Comparison of ENCODE assay signal across 15 mouse cellular contexts in genomic region chr17:36982253-36983155, GRCm38 (mm10). TPM values are rescaled to one million over a fixed set of nuclear protein-coding genes. Genes with fewer than 3 reads are reported as not detected.
DNase-seq lines count a peak whose midpoint lies in the region; ATAC-seq and TF ChIP-seq lines count a peak whose summit lies in the region.
"Had no signal": no experiment of that assay in that cellular context is flagged by ENCODE, and none has a peak within 500 bp of the region (broad histone marks: within the 10 kb centered on the region; RNA-seq: fewer than 3 reads in every experiment).

No protein-coding gene starts in this region.

- no peak for TF ChIP-seq CTCF in intestine, postnatal 0 days (IDR thresholded peaks at IDR 0.05; ENCODE audit: low read depth)

- H3K9me3 ChIP-seq in kidney, embryonic 14.5 days (ENCODE audit: control insufficient read depth, low read length): no peaks in the 10 kb centered on the region
- H3K9me3 ChIP-seq in intestine, postnatal 0 days (ENCODE audit: control insufficient read depth): no peaks in the 10 kb centered on the region
- H3K9me3 ChIP-seq in hindbrain, embryonic 13.5 days: no peaks in the 10 kb centered on the region
- H3K9me3 ChIP-seq: liver, embryonic 12.5 days had no signal

- H3K4me2 ChIP-seq in kidney, embryonic 14.5 days (replicated peaks; ENCODE audit: low read depth, low read length): peak overlapping the region; percentile 33
- H3K4me2 ChIP-seq in intestine, postnatal 0 days (replicated peaks; ENCODE audit: low read depth): peak overlapping the region; percentile 61; the same call in 1 of the 2 replicates
- H3K4me2 ChIP-seq in hindbrain, embryonic 13.5 days: no peak overlapping the region

- no peak overlapping the region for H3K9ac ChIP-seq in kidney, embryonic 14.5 days (ENCODE audit: low read depth, low read length)
- no peak overlapping the region for H3K9ac ChIP-seq in intestine, postnatal 0 days (ENCODE audit: low read depth, low read length)
- no peak overlapping the region for H3K9ac ChIP-seq in hindbrain, embryonic 13.5 days
- H3K9ac ChIP-seq: liver, embryonic 12.5 days had no signal

- H3K27me3 ChIP-seq in kidney, embryonic 14.5 days (ENCODE audit: control insufficient read depth, insufficient read depth, low read length): peaks cover 4% of the 10 kb centered on the region; the same call in 1 of the 2 replicates
- peaks cover 7% of the 10 kb centered on the region; the same call in 1 of the 2 replicates for H3K27me3 ChIP-seq in intestine, postnatal 0 days (replicated peaks; ENCODE audit: control insufficient read depth, insufficient read depth, low read length)
- peaks cover 24% of the 10 kb centered on the region for H3K27me3 ChIP-seq in hindbrain, embryonic 13.5 days

- H3K36me3 ChIP-seq in kidney, embryonic 14.5 days (ENCODE audit: control insufficient read depth, insufficient read depth, low read length): no peaks in the 10 kb centered on the region
- no peaks in the 10 kb centered on the region for H3K36me3 ChIP-seq in intestine, postnatal 0 days (ENCODE audit: control insufficient read depth, insufficient read depth)
- H3K36me3 ChIP-seq in hindbrain, embryonic 13.5 days: no peaks in the 10 kb centered on the region
- H3K36me3 ChIP-seq: liver, embryonic 12.5 days had no signal

- no peak for DNase-seq in kidney, adult 11 months
- peak; percentile 22 for DNase-seq in CD4-positive, CD25-positive, alpha-beta regulatory T cell, adult 2 months (ENCODE audit: low read depth, low spot score)
- no peak for DNase-seq in left cerebral cortex, adult 18-20 months (ENCODE audit: low spot score in 2 of 2)
- DNase-seq: cerebellum, postnatal 25 days; heart, postnatal 10 days; thymus, adult 18-20 months had no signal

- H3K4me3 ChIP-seq in kidney, embryonic 14.5 days (ENCODE audit: low read length): no peak overlapping the region
- no peak overlapping the region for H3K4me3 ChIP-seq in intestine, postnatal 0 days (ENCODE audit: low read depth, low read length)
- H3K4me3 ChIP-seq in hindbrain, embryonic 13.5 days: no peak overlapping the region

- peaks cover 10% of the 10 kb centered on the region; the same call in 1 of the 2 replicates for H3K4me1 ChIP-seq in kidney, embryonic 14.5 days (ENCODE audit: control insufficient read depth, insufficient read depth, low read length)
- H3K4me1 ChIP-seq in intestine, postnatal 0 days (replicated peaks; ENCODE audit: control insufficient read depth, insufficient read depth, low read length): no peaks in the 10 kb centered on the region
- peaks cover 3% of the 10 kb centered on the region; the same call in 1 of the 2 replicates for H3K4me1 ChIP-seq in hindbrain, embryonic 13.5 days (replicated peaks)

- ATAC-seq in kidney, embryonic 14.5 days (ENCODE audit: low FRiP score, low TSS enrichment): 0 out of 2 replicates have a peak, but pooled peaks have one; percentile 20
- ATAC-seq in activated CD4-positive, CD25-positive, alpha-beta regulatory T cell, adult 4 months: peak; percentile 63
- no peak for ATAC-seq in intestine, postnatal 0 days
- no peak for ATAC-seq in monocyte, adult 5-6 weeks (replicated peaks; ENCODE audit: insufficient number of reproducible peaks, low FRiP score, low TSS enrichment, poor library complexity, severe bottlenecking)
- no peak for ATAC-seq in hindbrain, embryonic 13.5 days (ENCODE audit: low FRiP score)
- ATAC-seq: liver, embryonic 12.5 days had no signal

- WGBS in kidney, embryonic 14.5 days: 24% methylated on average over 5 of the region's 5 CpGs
- WGBS in intestine, postnatal 0 days: 29% methylated on average over 5 of the region's 5 CpGs
- 47% methylated on average over 5 of the region's 5 CpGs for WGBS in hindbrain, embryonic 13.5 days

- no peak overlapping the region for H3K27ac ChIP-seq in kidney, embryonic 14.5 days (ENCODE audit: low read depth, low read length)
- H3K27ac ChIP-seq in intestine, postnatal 0 days (ENCODE audit: low read depth, low read length): no peak overlapping the region
- no peak overlapping the region for H3K27ac ChIP-seq in hindbrain, embryonic 13.5 days
- H3K27ac ChIP-seq: liver, embryonic 12.5 days had no signal

RNA-seq across cellular contexts. Expression of gene 2410137M14Rik, which starts 1.5 kb away (rescaled TPM):
- not detected in 2 replicates for polyA plus RNA-seq in kidney, embryonic 14.5 days (2014; fragmentation: Nextera tagmentation; extraction: Ambion mirVana)
- not detected for polyA plus RNA-seq in activated CD4-positive, CD25-positive, alpha-beta regulatory T cell, adult 4 months (2017; shearing (Covaris generic))
- polyA plus RNA-seq in intestine, postnatal 0 days (2015; fragmentation: Nextera tagmentation; extraction: Ambion mirVana): not detected in 2 replicates
- not detected in 3 replicates for total RNA-seq in monocyte, adult 5-6 weeks (2017)
- total RNA-seq in left cerebral cortex, adult 18-20 months (2021): under 1 TPM; 0.40 to 0.58 TPM
- 0.47 TPM in 1 of 2 replicates, not detected in the other for polyA plus RNA-seq in hindbrain, embryonic 13.5 days (2015; fragmentation: Nextera tagmentation; extraction: Ambion mirVana)
- total RNA-seq: gastrocnemius, adult 8-10 months; heart, postnatal 10 days had no signal
- polyA plus RNA-seq: kidney, embryonic 16.5 days; liver, embryonic 12.5 days; small intestine, adult 2 months had no signal

RNA-seq across cellular contexts. Expression of gene H2-M5, which starts 6.8 kb away (rescaled TPM):
- polyA plus RNA-seq in kidney, embryonic 14.5 days (2014; fragmentation: Nextera tagmentation; extraction: Ambion mirVana): 0.16 and 0.39 TPM in 2 replicates
- not detected for polyA plus RNA-seq in activated CD4-positive, CD25-positive, alpha-beta regulatory T cell, adult 4 months (2017; shearing (Covaris generic))
- 0.05 TPM in 1 of 2 replicates, not detected in the other for polyA plus RNA-seq in intestine, postnatal 0 days (2015; fragmentation: Nextera tagmentation; extraction: Ambion mirVana)
- not detected in 3 replicates for total RNA-seq in monocyte, adult 5-6 weeks (2017)
- total RNA-seq in left cerebral cortex, adult 18-20 months (2021): 1 to 10 TPM; 1.1 to 1.4 TPM
- polyA plus RNA-seq in hindbrain, embryonic 13.5 days (2015; fragmentation: Nextera tagmentation; extraction: Ambion mirVana): 2.7 and 2.8 TPM in 2 replicates
- total RNA-seq: gastrocnemius, adult 8-10 months had no signal

RNA-seq across cellular contexts. Expression of gene Zfp57, which starts 18.5 kb away (rescaled TPM):
- 44.6 and 67.5 TPM in 2 replicates for polyA plus RNA-seq in kidney, embryonic 14.5 days (2014; fragmentation: Nextera tagmentation; extraction: Ambion mirVana)
- not detected for polyA plus RNA-seq in activated CD4-positive, CD25-positive, alpha-beta regulatory T cell, adult 4 months (2017; shearing (Covaris generic))
- polyA plus RNA-seq in intestine, postnatal 0 days (2015; fragmentation: Nextera tagmentation; extraction: Ambion mirVana): 8.6 and 9.0 TPM in 2 replicates
- 0.64 to 3.4 TPM in 2 of 3 replicates, not detected in the other for total RNA-seq in monocyte, adult 5-6 weeks (2017)
- total RNA-seq in left cerebral cortex, adult 18-20 months (2021): 10 to 100 TPM; 12.2 to 12.3 TPM
- polyA plus RNA-seq in hindbrain, embryonic 13.5 days (2015; fragmentation: Nextera tagmentation; extraction: Ambion mirVana): 270 and 287 TPM in 2 replicates

RNA-seq across cellular contexts. Expression of gene Znrd1as, which starts 24.1 kb away (rescaled TPM):
- 6.6 and 10.3 TPM in 2 replicates for polyA plus RNA-seq in kidney, embryonic 14.5 days (2014; fragmentation: Nextera tagmentation; extraction: Ambion mirVana)
- 1 to 10 TPM; 4.9 to 5.4 TPM for polyA plus RNA-seq in activated CD4-positive, CD25-positive, alpha-beta regulatory T cell, adult 4 months (2017; shearing (Covaris generic))
- polyA plus RNA-seq in intestine, postnatal 0 days (2015; fragmentation: Nextera tagmentation; extraction: Ambion mirVana): 5.6 and 6.4 TPM in 2 replicates
- 1.1 to 4.4 TPM (median 3.4 TPM) in 3 replicates for total RNA-seq in monocyte, adult 5-6 weeks (2017)
- 1 to 10 TPM; 5.5 to 6.6 TPM for total RNA-seq in left cerebral cortex, adult 18-20 months (2021)
- 5.7 and 6.3 TPM in 2 replicates for polyA plus RNA-seq in hindbrain, embryonic 13.5 days (2015; fragmentation: Nextera tagmentation; extraction: Ambion mirVana)

RNA-seq across cellular contexts. Expression of gene Znrd1, which starts 24.1 kb away (rescaled TPM):
- 97.6 and 130 TPM in 2 replicates for polyA plus RNA-seq in kidney, embryonic 14.5 days (2014; fragmentation: Nextera tagmentation; extraction: Ambion mirVana)
- polyA plus RNA-seq in activated CD4-positive, CD25-positive, alpha-beta regulatory T cell, adult 4 months (2017; shearing (Covaris generic)): 10 to 100 TPM; 72.7 to 81.5 TPM
- polyA plus RNA-seq in intestine, postnatal 0 days (2015; fragmentation: Nextera tagmentation; extraction: Ambion mirVana): 59.1 and 60.1 TPM in 2 replicates
- total RNA-seq in monocyte, adult 5-6 weeks (2017): 28.2 to 45.0 TPM (median 30.5 TPM) in 3 replicates
- 10 to 100 TPM; 32.1 to 34.6 TPM for total RNA-seq in left cerebral cortex, adult 18-20 months (2021)
- 66.4 and 67.7 TPM in 2 replicates for polyA plus RNA-seq in hindbrain, embryonic 13.5 days (2015; fragmentation: Nextera tagmentation; extraction: Ambion mirVana)

Comparison
In these comparisons a context has a peak if more than half of its experiments do, and no peak if none do; other contexts are left out.
1. ATAC-seq: peak in kidney, embryonic 14.5 days (single experiment) and activated CD4-positive, CD25-positive, alpha-beta regulatory T cell, adult 4 months (single experiment); none in intestine, postnatal 0 days (single experiment), monocyte, adult 5-6 weeks (single experiment) and hindbrain, embryonic 13.5 days (single experiment).